Mouse (Mus musculus): Measurements from ENCODE around the gene Tkfc.

- no peak for TF ChIP-seq CTCF (IDR thresholded peaks at IDR 0.05; ENCODE audit: borderline replicate concordance, insufficient read depth, low read depth, low read length)
- TF ChIP-seq POLR2A (IDR thresholded peaks at IDR 0.05; ENCODE audit: borderline replicate concordance, insufficient read depth, low read length) = no peak
Measured at GRCm38 (mm10) chr19:10602247-10602769, 3.1 kb downstream of the Tkfc start.
